15 mouse cellular contexts compared by ENCODE assay signal in genomic region chr11:18756576-18756975, GRCm38 (mm10).
DNase-seq lines count a peak whose midpoint lies in the region; ATAC-seq and TF ChIP-seq lines count a peak whose summit lies in the region.
"Had no signal": no experiment of that assay in that cellular context is flagged by ENCODE, and none has a peak within 500 bp of the region (broad histone marks: within the 10 kb centered on the region; RNA-seq: fewer than 3 reads in every experiment).

No protein-coding gene starts in this region.

- no peak overlapping the region for H3K4me3 ChIP-seq in embryonic facial prominence, embryonic 11.5 days (ENCODE audit: low read depth, low read length)
- no peak overlapping the region for H3K4me3 ChIP-seq in embryonic facial prominence, embryonic 10.5 days
- H3K4me3 ChIP-seq in midbrain, postnatal 0 days (ENCODE audit: low read depth, low read length) = no peak overlapping the region
- no peak overlapping the region for H3K4me3 ChIP-seq in midbrain, embryonic 15.5 days
- no peak overlapping the region for H3K4me3 ChIP-seq in neural tube, embryonic 12.5 days
- H3K4me3 ChIP-seq: forebrain, embryonic 10.5 days; hindbrain, embryonic 15.5 days; liver, embryonic 15.5 days had no signal

- peaks cover 4% of the 10 kb centered on the region for H3K4me1 ChIP-seq in embryonic facial prominence, embryonic 11.5 days (ENCODE audit: control insufficient read depth, insufficient read depth, low read length)
- peaks cover 56% of the 10 kb centered on the region for H3K4me1 ChIP-seq in embryonic facial prominence, embryonic 10.5 days
- H3K4me1 ChIP-seq in midbrain, postnatal 0 days (ENCODE audit: insufficient read depth, low read length) = no peaks in the 10 kb centered on the region
- peaks cover 13% of the 10 kb centered on the region for H3K4me1 ChIP-seq in midbrain, embryonic 15.5 days
- H3K4me1 ChIP-seq in neural tube, embryonic 12.5 days = peaks cover 28% of the 10 kb centered on the region

- H3K27ac ChIP-seq in embryonic facial prominence, embryonic 11.5 days (replicated peaks; ENCODE audit: low read depth, low read length) = no peak overlapping the region
- no peak overlapping the region; the same call in 1 of the 2 replicates for H3K27ac ChIP-seq in embryonic facial prominence, embryonic 10.5 days (replicated peaks)
- no peak overlapping the region for H3K27ac ChIP-seq in midbrain, postnatal 0 days (ENCODE audit: low read depth, low read length)
- no peak overlapping the region for H3K27ac ChIP-seq in midbrain, embryonic 15.5 days
- no peak overlapping the region for H3K27ac ChIP-seq in neural tube, embryonic 12.5 days
- H3K27ac ChIP-seq: forebrain, embryonic 10.5 days; liver, embryonic 15.5 days had no signal

- no peaks in the 10 kb centered on the region for H3K27me3 ChIP-seq in embryonic facial prominence, embryonic 11.5 days (ENCODE audit: control insufficient read depth, insufficient read depth, low read length)
- H3K27me3 ChIP-seq in embryonic facial prominence, embryonic 10.5 days (replicated peaks; ENCODE audit: low read depth, poor library complexity, severe bottlenecking) = peaks cover 5% of the 10 kb centered on the region; the same call in 1 of the 2 replicates
- H3K27me3 ChIP-seq in midbrain, postnatal 0 days (ENCODE audit: insufficient read depth, low read length) = no peaks in the 10 kb centered on the region
- H3K27me3 ChIP-seq in midbrain, embryonic 15.5 days (replicated peaks) = no peaks in the 10 kb centered on the region; the same call in 1 of the 2 replicates
- no peaks in the 10 kb centered on the region for H3K27me3 ChIP-seq in neural tube, embryonic 12.5 days (replicated peaks)
- H3K27me3 ChIP-seq: hindbrain, embryonic 15.5 days; liver, embryonic 15.5 days had no signal

- 14% methylated on average over 1 of the region's 1 CpGs for WGBS in embryonic facial prominence, embryonic 11.5 days
- WGBS in embryonic facial prominence, embryonic 10.5 days = 28% methylated on average over 1 of the region's 1 CpGs
- 58% methylated on average over 1 of the region's 1 CpGs for WGBS in midbrain, postnatal 0 days
- 61% methylated on average over 1 of the region's 1 CpGs for WGBS in midbrain, embryonic 15.5 days
- WGBS in neural tube, embryonic 12.5 days = 18% methylated on average over 1 of the region's 1 CpGs

- TF ChIP-seq CTCF in midbrain, postnatal 0 days (IDR thresholded peaks at IDR 0.05) = no peak

- H3K36me3 ChIP-seq in embryonic facial prominence, embryonic 11.5 days (replicated peaks; ENCODE audit: control insufficient read depth, insufficient read depth, low read depth, low read length) = no peaks in the 10 kb centered on the region
- H3K36me3 ChIP-seq in embryonic facial prominence, embryonic 10.5 days (replicated peaks) = no peaks in the 10 kb centered on the region
- H3K36me3 ChIP-seq in midbrain, postnatal 0 days (ENCODE audit: insufficient read depth, low read length) = no peaks in the 10 kb centered on the region
- H3K36me3 ChIP-seq in midbrain, embryonic 15.5 days (replicated peaks) = no peaks in the 10 kb centered on the region
- H3K36me3 ChIP-seq in neural tube, embryonic 12.5 days = no peaks in the 10 kb centered on the region
- H3K36me3 ChIP-seq: forebrain, embryonic 10.5 days; hindbrain, embryonic 15.5 days; liver, embryonic 15.5 days had no signal

- H3K4me2 ChIP-seq in embryonic facial prominence, embryonic 11.5 days (ENCODE audit: low read depth, low read length) = no peak overlapping the region
- H3K4me2 ChIP-seq in midbrain, postnatal 0 days (ENCODE audit: low read depth, low read length, poor library complexity, severe bottlenecking) = no peak overlapping the region
- H3K4me2 ChIP-seq in midbrain, embryonic 15.5 days = no peak overlapping the region
- H3K4me2 ChIP-seq in neural tube, embryonic 12.5 days (replicated peaks) = peak overlapping the region; percentile 10; the same call in 1 of the 2 replicates
- H3K4me2 ChIP-seq: hindbrain, embryonic 15.5 days; liver, embryonic 15.5 days had no signal

- H3K9ac ChIP-seq in embryonic facial prominence, embryonic 11.5 days (replicated peaks; ENCODE audit: low read length) = no peak overlapping the region
- H3K9ac ChIP-seq in midbrain, postnatal 0 days (replicated peaks; ENCODE audit: low read length, poor library complexity, severe bottlenecking) = no peak overlapping the region
- H3K9ac ChIP-seq in midbrain, embryonic 15.5 days = no peak overlapping the region
- no peak overlapping the region for H3K9ac ChIP-seq in neural tube, embryonic 12.5 days
- H3K9ac ChIP-seq: hindbrain, embryonic 15.5 days; liver, embryonic 15.5 days had no signal

- H3K9me3 ChIP-seq in embryonic facial prominence, embryonic 11.5 days (replicated peaks; ENCODE audit: control insufficient read depth, low read length) = no peaks in the 10 kb centered on the region
- H3K9me3 ChIP-seq in embryonic facial prominence, embryonic 10.5 days = no peaks in the 10 kb centered on the region
- H3K9me3 ChIP-seq in midbrain, postnatal 0 days (ENCODE audit: low read length) = no peaks in the 10 kb centered on the region
- no peaks in the 10 kb centered on the region for H3K9me3 ChIP-seq in midbrain, embryonic 15.5 days
- no peaks in the 10 kb centered on the region for H3K9me3 ChIP-seq in neural tube, embryonic 12.5 days
- H3K9me3 ChIP-seq: forebrain, embryonic 10.5 days; hindbrain, embryonic 15.5 days; liver, embryonic 15.5 days had no signal

- ATAC-seq in embryonic facial prominence, embryonic 11.5 days (replicated peaks; ENCODE audit: insufficient number of reproducible peaks, low FRiP score, low TSS enrichment, low read depth) = no peak
- no peak for ATAC-seq in midbrain, postnatal 0 days (ENCODE audit: low FRiP score)
- no peak for ATAC-seq in midbrain, embryonic 15.5 days (replicated peaks)
- no peak for ATAC-seq in neural tube, embryonic 12.5 days (ENCODE audit: low FRiP score, low read depth)
- no peak for ATAC-seq in inflammation-experienced regulatory T-cells, adult 6 months

- peak; percentile 71 for DNase-seq in embryonic facial prominence, embryonic 11.5 days (ENCODE audit: low spot score)
- DNase-seq in embryonic facial prominence, embryonic 10.5 days (ENCODE audit: low spot score) = no peak
- DNase-seq in midbrain, postnatal 0 days (ENCODE audit: low spot score) = peak; percentile 66
- DNase-seq in urinary bladder, postnatal 4 days (ENCODE audit: low spot score in 2 of 2) = no peak
- DNase-seq: gastrocnemius, postnatal 25 days; kidney, adult 8-10 months; kidney, postnatal 25 days; layer of hippocampus, adult 9-11 months; lung, postnatal 36 days had no signal

Comparison
In these comparisons a context has a peak if more than half of its experiments do, and no peak if none do; other contexts are left out.
1. DNase-seq: peak in embryonic facial prominence, embryonic 11.5 days (single experiment) and midbrain, postnatal 0 days (single experiment); none in embryonic facial prominence, embryonic 10.5 days (single experiment) and urinary bladder, postnatal 4 days (0 of 2).